Mouse (Mus musculus) right cerebral cortex, postnatal 25 days (tissue): Measurements from ENCODE around the gene Dnajc9.

Source experiments
- DNase-seq: peaks from one replicate; pipeline ENCODE4 v3.0.0; 2022

Dnajc9 gene

DNA sequence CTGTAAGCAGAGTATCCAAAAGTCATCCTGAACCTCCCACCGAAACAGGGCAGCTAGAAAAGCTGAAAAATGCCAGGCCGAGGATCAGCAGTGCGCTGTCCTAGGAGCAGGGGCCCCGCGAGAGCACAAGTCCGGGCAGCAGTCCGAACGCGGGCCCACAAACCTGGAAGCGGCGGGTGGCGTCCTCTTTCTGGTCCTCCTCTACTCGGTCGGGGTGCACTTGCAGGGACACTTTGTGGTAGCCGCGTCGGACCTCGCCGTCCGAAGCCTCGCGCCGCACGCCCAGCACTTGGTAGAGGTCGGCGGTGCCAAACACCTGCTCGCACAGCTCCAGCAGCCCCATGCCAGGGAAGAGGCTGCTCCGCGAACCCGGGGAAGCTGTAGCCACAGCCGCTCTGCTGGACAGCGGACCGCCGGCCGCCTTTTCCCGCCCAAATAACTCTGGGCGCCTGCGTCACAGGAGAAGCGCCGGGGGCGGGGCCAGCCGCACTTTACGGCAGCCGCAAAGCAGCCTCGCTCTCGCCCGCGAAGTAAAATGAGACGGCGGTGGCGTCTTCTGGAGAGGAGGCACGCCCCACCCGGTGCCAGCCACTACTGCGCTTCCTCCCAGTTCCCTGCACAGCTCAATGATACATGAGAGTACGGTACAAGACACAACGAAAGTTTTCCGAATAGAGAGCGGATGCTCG lies at the start of gene Dnajc9:
TSS of gene Dnajc9 (minus strand) at position 470 of the 689 bp plus-strand sequence.
- DNase-seq, result peak; percentile 94

DNA sequence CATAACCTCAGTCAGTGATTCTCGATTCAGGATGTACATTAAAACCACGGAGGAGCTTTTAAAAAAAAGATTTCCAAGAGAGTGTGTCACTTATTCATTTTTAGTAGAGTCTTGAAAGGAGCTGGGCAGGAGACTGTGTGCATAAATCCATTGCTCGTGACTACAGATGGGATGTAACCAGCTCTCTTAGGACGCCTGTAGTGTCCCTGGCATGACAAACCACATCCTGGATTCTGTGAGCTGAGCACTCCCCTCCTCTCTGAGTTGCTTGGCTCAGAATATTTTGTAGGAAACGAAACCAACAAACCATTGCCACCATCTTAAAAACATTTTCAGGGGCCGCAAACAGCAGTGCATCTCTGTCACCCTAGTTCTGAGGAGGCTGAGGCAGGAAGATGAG lies 48.3 kb upstream of the Dnajc9 start:
- no peak for DNase-seq

DNA sequence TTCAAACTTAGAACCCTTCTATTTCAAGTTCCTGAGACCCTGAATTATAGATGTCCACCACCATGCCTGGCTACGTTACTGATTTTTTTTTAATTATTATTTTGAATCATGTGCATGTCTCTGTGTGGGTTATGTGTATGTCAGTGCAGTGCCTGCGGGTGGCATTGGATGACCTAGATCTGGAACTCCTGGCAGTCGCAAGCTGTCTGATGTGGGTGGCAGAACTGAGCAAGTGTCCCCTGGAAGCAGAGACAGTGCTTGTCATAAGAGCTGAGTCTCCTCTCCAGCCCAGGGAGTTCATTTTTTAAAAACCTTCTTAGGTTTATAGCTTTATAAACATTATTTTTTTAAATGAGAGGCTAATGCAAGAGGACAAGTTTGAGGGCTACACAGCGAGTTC lies 43.7 kb upstream of the Dnajc9 start:
- no peak for DNase-seq

DNA sequence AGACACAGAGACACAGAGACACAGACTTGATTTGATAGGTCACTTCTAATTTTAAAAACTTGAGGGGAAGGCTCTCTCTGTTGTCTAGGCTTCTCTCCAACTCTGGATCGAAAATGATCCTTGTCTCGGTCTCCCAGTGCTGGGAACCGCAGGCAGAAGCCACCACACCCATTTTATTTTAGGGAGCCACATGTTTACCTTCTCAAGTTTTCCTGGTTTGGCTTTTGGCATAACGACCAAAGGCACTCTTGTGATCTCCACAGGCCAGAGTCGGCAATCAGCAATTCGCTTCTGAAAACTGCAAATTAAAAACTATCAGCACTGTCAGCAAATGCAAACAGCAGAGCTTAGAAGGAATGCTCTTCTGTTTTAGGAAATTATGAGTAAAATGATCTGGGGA lies 43.0 kb upstream of the Dnajc9 start:
- DNase-seq, result no peak

DNA sequence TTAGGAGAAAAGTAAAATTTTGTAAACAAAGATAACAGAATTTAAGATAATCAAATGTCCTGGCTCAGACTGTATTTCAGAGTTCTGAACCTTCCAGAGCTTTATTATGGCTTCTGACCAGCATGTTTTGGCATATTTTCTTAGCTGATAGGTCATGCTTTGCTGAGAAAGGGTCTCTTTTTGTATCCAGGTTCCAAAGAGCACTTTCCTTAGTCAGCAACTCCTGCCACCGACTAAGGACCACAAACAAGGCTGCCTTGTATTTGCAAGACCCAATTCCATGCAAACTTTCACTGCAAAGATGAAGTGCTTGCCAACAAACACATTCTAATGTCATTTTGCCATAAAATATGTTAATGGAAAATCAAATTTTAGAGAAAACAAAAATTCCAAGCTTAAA lies 41.1 kb upstream of the Dnajc9 start:
- no peak for DNase-seq

DNA sequence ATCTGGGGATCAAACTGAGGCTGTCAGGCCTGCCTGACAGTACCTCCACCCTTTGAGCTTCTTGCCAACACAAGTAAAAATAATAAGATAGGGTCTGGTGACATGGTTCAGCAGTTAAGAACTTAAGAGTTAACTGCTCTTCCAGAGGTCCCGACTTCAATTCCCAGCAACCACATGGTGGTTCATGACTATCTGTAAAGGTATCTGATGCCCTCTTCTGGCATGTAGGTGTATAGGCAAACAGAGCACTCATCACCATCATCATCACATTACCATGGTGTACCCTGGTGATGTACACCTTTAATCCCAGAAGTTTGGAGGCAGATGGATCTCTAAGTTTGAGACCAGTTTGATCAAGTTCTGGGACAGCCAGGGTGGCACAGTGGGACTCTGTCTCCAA lies 39.9 kb upstream of the Dnajc9 start:
- DNase-seq, result no peak

DNA sequence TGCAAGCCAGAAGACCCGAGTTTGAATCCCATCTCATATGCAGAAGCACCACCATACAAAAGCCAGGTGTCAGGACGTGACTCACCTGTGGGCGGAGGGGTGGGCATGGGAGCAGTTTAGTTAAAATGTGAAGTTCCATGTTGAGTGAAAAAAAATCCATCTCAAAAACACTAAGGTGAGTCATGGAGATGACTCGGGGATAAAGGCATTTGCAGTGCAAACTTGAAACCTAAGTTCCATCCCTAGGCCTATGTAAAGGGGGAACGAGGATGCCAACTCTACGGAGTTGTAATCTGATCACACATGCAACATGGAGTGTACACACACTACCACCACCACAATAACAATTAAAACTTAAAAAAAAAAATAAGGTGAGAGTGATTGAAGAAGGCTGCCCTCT lies 34.3 kb upstream of the Dnajc9 start:
- no peak for DNase-seq

DNA sequence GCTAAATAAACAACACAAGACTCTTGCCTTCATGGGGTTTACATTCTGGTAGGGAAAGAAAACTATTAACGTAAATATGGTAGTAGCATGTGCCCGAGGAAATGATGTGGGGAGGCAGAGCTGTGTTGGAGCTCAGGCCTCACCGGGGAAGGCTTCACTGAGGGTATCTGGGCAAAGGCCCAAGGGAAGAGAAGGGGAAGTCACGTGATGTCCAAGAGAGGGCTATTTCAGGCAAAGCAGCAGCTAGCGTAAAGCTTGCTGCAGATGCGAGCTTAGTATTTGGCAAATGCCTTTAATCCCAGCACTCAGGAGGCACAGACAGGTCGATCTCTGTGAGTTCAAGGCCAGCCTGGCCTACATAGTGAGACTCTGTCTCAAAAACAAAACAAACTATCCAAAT lies 33.5 kb upstream of the Dnajc9 start:
- DNase-seq, result no peak

DNA sequence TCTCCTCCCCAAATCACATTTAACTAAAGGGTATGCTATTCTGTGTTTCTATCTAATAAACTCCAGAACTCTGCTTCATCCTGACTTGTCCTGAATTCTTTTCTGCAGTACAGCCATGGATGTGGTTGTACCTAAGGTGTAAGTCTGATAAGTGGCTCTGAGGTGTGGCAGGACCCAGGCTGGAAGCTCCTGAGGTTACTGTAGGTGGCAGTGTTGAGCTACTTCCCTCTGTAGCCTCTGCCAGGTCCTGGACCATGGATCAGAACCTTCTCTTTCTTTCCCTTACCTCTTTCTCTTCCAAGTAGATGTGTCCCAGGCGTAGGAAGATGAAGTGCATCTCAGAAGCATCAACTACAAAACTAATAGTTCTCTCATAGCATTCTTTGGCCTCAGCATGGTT lies 11.4 kb upstream of the Dnajc9 start:
- DNase-seq, result no peak

DNA sequence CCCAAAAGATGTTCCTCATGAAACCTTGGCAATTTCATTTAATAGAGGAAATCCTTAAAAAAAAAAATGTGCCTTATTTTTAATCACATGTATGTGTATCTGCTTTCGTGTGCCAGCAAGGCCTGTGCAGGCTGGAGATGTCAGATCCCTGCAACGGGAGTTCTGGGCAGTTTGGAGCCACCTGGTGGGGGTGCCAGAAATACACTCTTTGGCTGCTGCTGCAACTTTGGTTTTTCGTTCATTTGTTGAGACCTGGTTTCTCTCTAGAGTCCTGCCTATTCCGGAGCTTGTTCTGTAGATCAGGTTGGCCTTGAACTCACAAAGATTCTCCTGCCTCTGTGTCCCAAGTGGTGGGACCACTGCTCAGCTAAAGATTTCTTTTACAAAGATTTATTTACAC lies 10.2 kb upstream of the Dnajc9 start:
- DNase-seq, result no peak

DNA sequence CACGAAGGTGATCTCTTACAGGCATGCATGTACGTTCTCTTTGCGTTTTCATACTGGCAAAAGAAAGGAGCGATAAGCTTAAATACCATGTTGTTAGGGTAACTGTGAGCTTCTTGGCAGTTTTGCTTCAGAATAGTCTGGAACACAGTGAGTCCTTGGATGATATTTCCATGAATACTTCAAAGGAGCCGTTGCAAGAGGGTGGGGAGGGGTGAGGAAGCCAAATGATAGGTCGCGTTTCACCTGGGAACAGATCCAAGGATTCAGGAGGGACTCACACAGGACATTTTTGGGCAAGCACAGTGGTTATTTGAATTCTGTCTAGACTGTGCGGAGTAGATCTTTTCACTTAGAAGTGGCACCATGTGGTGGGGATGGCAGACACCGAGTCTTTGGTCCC lies 8.5 kb upstream of the Dnajc9 start:
- no peak for DNase-seq

DNA sequence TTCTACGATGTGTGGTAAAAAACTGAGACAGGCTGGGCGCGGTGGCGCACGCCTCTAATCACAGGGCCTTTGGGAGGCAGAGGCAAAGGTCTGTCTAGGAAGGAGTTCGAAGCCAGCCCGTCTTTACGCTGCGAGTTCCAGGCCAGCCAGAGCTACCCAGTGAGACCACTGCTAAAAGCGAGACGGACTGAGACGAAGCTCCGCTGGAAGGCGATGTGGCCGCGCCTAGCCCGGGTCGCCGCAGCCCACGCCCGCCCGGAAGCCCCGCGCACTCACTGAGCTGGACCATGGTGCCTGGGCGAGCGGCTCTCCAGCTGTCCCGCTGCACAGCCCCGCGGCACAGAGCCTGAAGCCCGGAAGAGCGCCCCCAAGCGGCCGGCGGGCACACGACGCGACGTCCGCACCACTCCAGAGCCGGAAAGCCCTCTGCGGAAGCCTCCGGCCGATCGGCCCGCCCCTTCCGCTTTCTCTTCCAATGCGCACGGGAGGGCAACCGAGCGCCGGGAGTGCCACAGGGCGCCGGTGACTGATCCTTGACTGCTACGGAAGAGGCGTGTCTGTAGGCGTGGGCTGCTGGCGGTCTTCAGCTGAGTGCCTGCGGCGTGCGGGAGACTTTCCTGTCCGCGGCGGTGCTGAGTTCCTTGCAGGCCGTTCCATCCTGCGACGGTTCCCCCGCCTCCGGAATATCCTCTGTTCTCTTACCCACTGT lies 4.6 kb upstream of the Dnajc9 start, which contains the start of gene Mrps16:
TSS of gene Mrps16 (minus strand) at position 430 of the 709 bp plus-strand sequence.
- peak; percentile 94 for DNase-seq

DNA sequence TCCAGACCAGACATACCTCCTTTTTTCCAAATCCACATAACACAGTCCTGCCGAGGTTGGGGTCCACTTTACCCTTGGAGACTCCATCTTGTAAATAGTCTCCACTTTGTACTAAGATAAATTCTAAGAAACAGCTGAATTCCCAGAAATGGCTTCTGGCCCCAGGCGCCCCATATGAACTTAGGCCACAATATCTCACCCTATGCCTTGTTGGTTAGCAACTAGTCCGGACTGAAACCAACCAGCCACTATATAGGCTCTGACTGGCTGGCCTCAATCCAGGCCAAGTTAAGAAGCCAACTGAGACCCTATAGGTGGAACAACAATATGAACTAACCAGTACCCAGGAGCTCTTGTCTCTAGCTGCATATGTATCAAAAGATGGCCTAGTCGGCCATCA lies 3.6 kb upstream of the Dnajc9 start:
- no peak for DNase-seq

DNA sequence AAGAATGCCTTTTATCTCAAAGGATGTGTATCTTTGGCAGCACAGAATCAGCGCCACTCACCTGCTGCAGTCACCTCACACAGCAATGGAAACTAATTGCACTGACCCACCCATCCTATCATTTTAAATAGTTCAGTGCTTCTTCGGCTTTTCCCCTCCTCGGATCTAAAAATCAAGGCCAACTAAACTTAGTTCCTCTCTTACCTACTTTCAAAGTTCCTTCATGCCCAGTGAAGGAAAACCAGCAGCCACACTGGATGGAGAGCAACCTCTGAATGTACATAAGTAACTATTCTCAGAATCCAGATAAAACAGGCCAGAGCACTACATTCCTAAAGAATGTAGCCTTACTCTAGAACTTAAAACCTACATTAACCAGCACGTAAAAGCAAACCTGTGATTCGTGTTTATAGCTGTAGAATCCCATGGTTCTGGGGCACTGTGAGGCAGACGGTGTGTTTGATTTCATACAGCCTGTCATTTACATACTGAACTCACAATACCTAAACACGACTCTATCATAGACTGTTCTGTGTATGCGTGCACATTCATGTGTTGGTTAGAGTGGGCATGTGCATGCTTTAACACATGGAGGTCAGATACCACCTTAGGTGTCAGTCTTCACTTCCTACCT lies 853 bp upstream of the Dnajc9 start:
- DNase-seq, result no peak

DNA sequence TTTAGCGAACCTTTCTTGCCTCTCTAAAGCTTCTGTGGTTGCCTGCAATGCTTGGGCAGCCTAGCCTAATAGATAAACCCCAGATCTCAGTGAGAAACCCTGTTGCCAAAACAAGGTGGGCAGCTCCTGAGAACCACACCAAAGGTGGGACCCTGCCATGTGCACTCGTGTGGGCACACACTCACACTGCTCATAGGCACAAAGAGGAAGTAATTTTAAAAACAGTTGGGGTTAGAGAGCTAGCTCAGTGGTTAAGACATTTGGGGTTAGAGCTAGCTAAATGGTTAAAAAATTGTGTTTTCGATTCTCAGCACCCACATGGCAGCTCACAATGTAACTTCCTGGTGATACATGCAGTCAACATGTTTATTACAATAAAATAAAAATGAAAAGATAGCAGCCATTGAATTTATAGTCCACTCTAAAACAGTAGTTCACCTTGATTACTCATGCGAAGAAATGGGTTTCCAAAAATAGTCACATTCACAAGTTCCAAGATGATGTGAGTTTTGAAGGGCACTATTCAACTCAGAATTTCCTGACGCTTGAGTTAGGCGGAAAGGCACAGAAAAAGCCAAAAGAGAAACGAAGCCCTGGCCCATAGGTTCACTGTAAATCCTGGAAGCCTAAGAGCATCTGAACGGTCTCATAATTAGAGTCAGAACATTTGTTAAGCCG lies 8.8 kb downstream of the Dnajc9 start:
- no peak for DNase-seq

DNA sequence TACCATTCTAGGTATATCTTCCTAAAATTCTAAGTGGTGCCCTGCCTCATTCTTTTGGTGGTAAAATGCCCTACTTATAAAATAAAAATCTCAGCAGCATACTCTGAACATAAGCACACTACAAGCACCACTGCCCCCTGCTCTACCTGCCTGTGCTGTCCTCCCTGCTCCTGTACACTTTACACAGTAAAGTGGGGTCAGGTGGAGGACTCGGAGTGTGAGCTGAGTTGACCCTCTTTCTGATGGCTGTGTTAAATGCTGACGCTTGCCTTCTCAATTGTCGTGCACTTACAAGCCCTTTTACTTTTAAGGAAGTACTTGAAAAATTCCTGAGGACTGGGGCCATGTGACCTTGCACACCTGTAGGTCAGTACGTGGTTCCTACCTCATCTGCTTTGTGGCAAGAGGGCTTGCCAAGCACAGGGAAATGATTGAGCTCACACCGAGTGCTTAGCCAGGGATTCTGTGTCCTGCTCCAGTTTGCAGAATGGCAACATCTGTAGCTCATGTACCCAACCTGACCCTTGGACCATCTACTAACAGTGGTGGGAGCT lies 9.5 kb downstream of the Dnajc9 start:
- no peak for DNase-seq

DNA sequence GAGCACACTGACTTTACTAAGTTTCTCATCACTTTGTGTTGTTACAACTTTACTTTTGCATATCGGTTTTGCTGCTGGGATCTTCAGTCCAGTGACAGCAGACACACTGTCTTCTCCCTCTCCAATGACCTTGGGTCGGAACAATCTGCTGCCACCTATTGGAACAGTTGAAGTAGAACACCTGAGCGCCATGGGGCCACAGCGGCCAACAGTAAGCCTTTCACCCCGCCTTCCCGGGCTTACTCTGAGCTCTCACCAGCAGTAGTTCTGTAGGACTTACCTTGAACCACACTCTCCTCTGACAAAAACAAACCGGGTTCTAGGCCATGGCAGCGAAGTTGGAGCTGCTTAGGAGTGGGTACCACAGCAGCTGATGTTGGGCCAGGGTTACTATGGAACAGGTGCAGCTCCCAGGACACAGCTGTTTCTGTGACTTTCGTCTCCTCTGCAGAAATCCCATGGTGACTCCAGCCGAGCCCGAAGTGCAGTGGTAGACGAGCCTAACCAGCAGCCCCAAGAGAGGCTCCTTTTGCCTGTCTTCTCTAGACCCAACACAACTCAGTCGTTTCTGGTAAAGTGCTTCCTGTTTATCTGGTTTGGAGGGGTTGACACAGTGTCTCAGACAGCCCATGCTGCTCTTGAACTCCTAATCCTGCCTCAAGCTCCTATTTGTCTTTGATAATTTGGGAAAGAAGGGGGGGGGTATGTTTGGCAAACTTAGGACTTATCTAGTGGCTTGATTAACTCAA lies 10.2 kb downstream of the Dnajc9 start:
- DNase-seq, result no peak

DNA sequence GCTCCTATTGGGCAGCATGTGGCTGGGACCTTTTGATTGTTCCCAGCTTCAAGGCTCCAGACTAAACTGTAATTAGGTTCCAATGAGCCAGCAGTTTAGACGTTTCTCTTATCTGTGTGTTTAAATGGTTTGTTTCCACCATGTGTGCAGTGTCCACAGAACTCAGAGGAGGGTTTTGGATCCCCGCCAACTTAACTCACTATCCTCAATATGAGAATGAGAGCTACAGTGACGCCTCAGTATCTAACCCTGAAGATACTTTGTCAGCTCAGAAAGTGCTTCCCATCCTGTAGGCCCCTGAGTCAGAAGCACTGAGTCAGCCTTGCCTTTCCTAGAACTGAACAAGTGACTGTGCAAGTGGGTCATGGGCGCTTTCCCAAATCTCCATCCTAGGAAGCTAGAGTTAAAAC lies 11.6 kb downstream of the Dnajc9 start:
- no peak for DNase-seq

DNA sequence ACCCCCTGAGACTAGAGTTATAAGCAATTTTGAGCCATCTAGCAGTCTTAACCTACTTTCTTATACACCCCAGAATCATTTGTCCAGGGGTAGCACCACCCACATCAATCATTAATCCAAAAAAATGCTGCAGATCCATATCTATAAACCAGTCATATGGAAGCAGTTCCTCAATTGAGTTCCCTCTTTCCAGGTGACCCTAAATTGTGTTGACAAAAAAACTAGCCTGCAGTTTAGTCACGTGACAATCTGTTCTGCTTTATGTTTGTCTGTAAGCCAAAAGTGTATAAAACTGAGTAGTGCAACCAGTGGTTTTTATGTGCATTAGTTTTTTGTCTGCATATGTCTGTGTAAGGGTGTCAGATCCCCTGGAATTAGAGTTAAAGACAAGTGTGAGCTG lies 16.9 kb downstream of the Dnajc9 start:
- DNase-seq, result no peak

DNA sequence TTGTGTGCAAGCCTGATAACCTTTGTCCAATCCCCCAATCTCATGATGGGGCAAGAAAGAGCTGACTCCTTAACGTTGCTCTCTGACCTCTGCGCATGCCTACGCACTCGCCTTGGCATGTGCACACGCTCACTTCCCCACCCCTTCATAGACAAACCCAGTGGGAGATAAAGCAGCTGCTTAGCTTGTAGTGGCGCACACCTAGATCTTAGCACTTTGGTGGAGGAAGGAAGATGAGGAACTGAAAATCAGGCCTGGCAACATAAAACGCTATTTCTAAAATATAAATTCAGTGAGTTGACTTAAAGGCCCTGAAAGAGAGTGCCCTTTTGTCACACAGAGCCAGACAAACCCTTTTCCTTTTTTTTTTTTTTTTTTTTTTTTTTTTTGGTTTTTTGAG lies 17.9 kb downstream of the Dnajc9 start:
- no peak for DNase-seq

DNA sequence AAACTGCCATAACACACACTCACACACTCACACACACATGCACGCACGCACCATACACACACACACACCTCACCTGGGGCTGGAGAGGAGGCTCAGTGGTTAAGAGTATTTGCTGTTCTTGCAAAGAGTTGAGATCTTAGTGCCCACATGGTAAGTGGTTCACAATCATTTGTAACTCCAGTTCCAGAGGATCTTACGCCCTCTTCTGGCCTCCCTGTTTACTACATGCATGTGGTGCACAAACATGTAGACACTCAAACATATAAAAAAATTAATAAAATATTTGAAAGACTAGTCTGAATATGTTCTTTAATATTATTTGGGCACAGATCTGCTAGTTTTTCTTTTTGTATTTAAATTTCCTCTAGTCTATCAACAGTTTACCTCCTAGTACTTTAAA lies 20.4 kb downstream of the Dnajc9 start:
- no peak for DNase-seq

DNA sequence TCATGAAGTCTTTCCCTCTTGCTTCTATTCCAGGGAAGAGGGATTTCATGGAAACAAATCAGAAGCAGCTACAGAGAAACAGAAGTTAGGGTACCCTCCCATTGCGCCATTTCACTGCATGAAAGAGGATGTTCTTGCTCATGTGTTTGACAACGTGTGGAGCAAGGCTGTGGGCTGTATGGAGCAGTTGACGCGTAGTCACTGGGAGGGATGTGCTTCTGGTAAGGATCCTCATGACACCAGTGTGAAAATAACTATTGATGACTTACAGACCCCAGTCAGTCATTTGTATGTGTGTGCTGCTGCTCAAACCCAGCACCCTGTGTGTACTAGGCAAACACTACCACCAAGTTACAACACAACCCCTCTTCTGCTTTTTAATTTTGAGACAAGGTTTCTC lies 25.5 kb downstream of the Dnajc9 start:
- no peak for DNase-seq
